Mouse (Mus musculus): Measurements from ENCODE around the gene Ssh1. TPM values are rescaled to one million over a fixed set of nuclear protein-coding genes. Genes with fewer than 3 reads are reported as not detected.
A peak's percentile ranks its signal among the peaks of the same experiment; 100 is the strongest.

The Ssh1 gene
- polyA plus RNA-seq, 1 experiment from 2014 or later, result 22.4 TPM

GRCm38 (mm10) chr5:114024390-114024789 lies 30.7 kb upstream of the Ssh1 start:
- H3K4me2 ChIP-seq (replicated peaks), result no peak overlapping the region; the same call in 1 of the 2 replicates
- no peak overlapping the region for H3K9ac ChIP-seq
- WGBS, result 58% methylated on average over 6 of the region's 6 CpGs
- peaks cover 8% of the 10 kb centered on the region; the same call in 1 of the 2 replicates for H3K36me3 ChIP-seq
- no peak overlapping the region for H3K4me3 ChIP-seq
- no peaks in the 10 kb centered on the region for H3K9me3 ChIP-seq (replicated peaks)
- 0 out of 2 replicates have a peak, but pooled peaks cover 2% of the 10 kb centered on the region for H3K27me3 ChIP-seq
- 0 out of 2 replicates have a peak, but pooled peaks have one; percentile 23 for ATAC-seq (ENCODE audit: low FRiP score)
- no peak overlapping the region for H3K27ac ChIP-seq
- peaks cover 5% of the 10 kb centered on the region for H3K4me1 ChIP-seq

GRCm38 (mm10) chr5:114015121-114015520 lies 21.4 kb upstream of the Ssh1 start:
- Histone ChIP-seq H3K27ac (no peak overlapping the region), H3K27me3 (no peaks in the 10 kb centered on the region), H3K9me3 (replicated peaks) (no peaks in the 10 kb centered on the region), H3K4me3 (no peak overlapping the region), H3K36me3 (no peaks in the 10 kb centered on the region), H3K4me1 (no peaks in the 10 kb centered on the region), H3K9ac (no peak overlapping the region), H3K4me2 (replicated peaks) (no peak overlapping the region)
- no peak for ATAC-seq (ENCODE audit: low FRiP score)
- 66% methylated on average over 7 of the region's 7 CpGs for WGBS

GRCm38 (mm10) chr5:114009049-114009448 lies 15.4 kb upstream of the Ssh1 start:
- H3K27me3 ChIP-seq, result no peaks in the 10 kb centered on the region
- H3K36me3 ChIP-seq, result no peaks in the 10 kb centered on the region
- no peaks in the 10 kb centered on the region for H3K9me3 ChIP-seq (replicated peaks)
- H3K27ac ChIP-seq, result no peak overlapping the region
- H3K4me2 ChIP-seq (replicated peaks), result no peak overlapping the region
- no peaks in the 10 kb centered on the region for H3K4me1 ChIP-seq
- 73% methylated on average over 4 of the region's 4 CpGs for WGBS
- no peak overlapping the region for H3K9ac ChIP-seq
- no peak overlapping the region for H3K4me3 ChIP-seq
- ATAC-seq (ENCODE audit: low FRiP score), result no peak

- H3K4me1 ChIP-seq, result no peaks in the 10 kb centered on the region
- no peak overlapping the region for H3K27ac ChIP-seq
- H3K36me3 ChIP-seq, result no peaks in the 10 kb centered on the region
- WGBS, result 79% methylated on average over 12 of the region's 12 CpGs
- H3K4me3 ChIP-seq, result no peak overlapping the region
- no peak overlapping the region for H3K9ac ChIP-seq
- no peak overlapping the region for H3K4me2 ChIP-seq (replicated peaks)
- no peaks in the 10 kb centered on the region for H3K27me3 ChIP-seq
- no peak for ATAC-seq (ENCODE audit: low FRiP score)
- no peaks in the 10 kb centered on the region for H3K9me3 ChIP-seq (replicated peaks)
Measured at GRCm38 (mm10) chr5:114007753-114008453, 14.2 kb upstream of the Ssh1 start.

GRCm38 (mm10) chr5:114006974-114007373 lies 13.3 kb upstream of the Ssh1 start:
- no peaks in the 10 kb centered on the region for H3K27me3 ChIP-seq
- H3K9ac ChIP-seq, result no peak overlapping the region
- H3K4me3 ChIP-seq, result no peak overlapping the region
- no peak overlapping the region for H3K27ac ChIP-seq
- ATAC-seq (ENCODE audit: low FRiP score), result no peak
- 81% methylated on average over 4 of the region's 4 CpGs for WGBS
- H3K9me3 ChIP-seq (replicated peaks), result no peaks in the 10 kb centered on the region
- H3K4me1 ChIP-seq, result no peaks in the 10 kb centered on the region
- H3K36me3 ChIP-seq, result no peaks in the 10 kb centered on the region
- no peak overlapping the region for H3K4me2 ChIP-seq (replicated peaks)

GRCm38 (mm10) chr5:114005100-114005499 lies 11.4 kb upstream of the Ssh1 start:
- WGBS, result 86% methylated on average over 5 of the region's 5 CpGs
- no peak overlapping the region for H3K4me3 ChIP-seq

GRCm38 (mm10) chr5:114004573-114004972 lies 10.9 kb upstream of the Ssh1 start:
- Histone ChIP-seq H3K9ac (no peak overlapping the region), H3K4me3 (no peak overlapping the region), H3K27me3 (no peaks in the 10 kb centered on the region), H3K27ac (no peak overlapping the region), H3K36me3 (no peaks in the 10 kb centered on the region), H3K4me2 (replicated peaks) (no peak overlapping the region), H3K9me3 (replicated peaks) (no peaks in the 10 kb centered on the region), H3K4me1 (no peaks in the 10 kb centered on the region)
- ATAC-seq (ENCODE audit: low FRiP score), result no peak
- 69% methylated on average over 11 of the region's 11 CpGs for WGBS

More at GRCm38 (mm10) chr5:114005100-114005499, 11.4 kb upstream of the Ssh1 start:
- H3K27ac ChIP-seq, result no peak overlapping the region
- no peaks in the 10 kb centered on the region for H3K9me3 ChIP-seq (replicated peaks)
- H3K9ac ChIP-seq, result no peak overlapping the region
- H3K4me2 ChIP-seq (replicated peaks), result no peak overlapping the region
- H3K27me3 ChIP-seq, result no peaks in the 10 kb centered on the region
- H3K36me3 ChIP-seq, result no peaks in the 10 kb centered on the region
- no peaks in the 10 kb centered on the region for H3K4me1 ChIP-seq
- no peak for ATAC-seq (ENCODE audit: low FRiP score)

- Histone ChIP-seq H3K4me2 (replicated peaks) (no peak within 1 kb of the TSS), H3K4me3 (no peak within 1 kb of the TSS), H3K36me3 (no peaks in the 10 kb centered on the region), H3K4me1 (no peaks in the 10 kb centered on the region), H3K9me3 (replicated peaks) (no peaks in the 10 kb centered on the region), H3K27me3 (no peaks in the 10 kb centered on the region), H3K27ac (no peak within 1 kb of the TSS), H3K9ac (no peak within 1 kb of the TSS)
- WGBS, result 59% methylated on average over 5 of the region's 5 CpGs
- no peak for ATAC-seq (ENCODE audit: low FRiP score)
Measured at GRCm38 (mm10) chr5:114003542-114003941, 9.8 kb upstream of the Ssh1 start, which contains the start of gene Dao. Gene Dao, plus strand, starts transcription at chr5:114003703.

GRCm38 (mm10) chr5:113999382-113999781 lies 5.7 kb upstream of the Ssh1 start:
- no peaks in the 10 kb centered on the region for H3K9me3 ChIP-seq (replicated peaks)
- H3K4me2 ChIP-seq (replicated peaks), result no peak overlapping the region
- ATAC-seq (ENCODE audit: low FRiP score), result no peak
- no peak overlapping the region for H3K9ac ChIP-seq
- WGBS, result 71% methylated on average over 5 of the region's 5 CpGs
- no peaks in the 10 kb centered on the region for H3K36me3 ChIP-seq
- H3K27me3 ChIP-seq, result no peaks in the 10 kb centered on the region
- peaks cover 1% of the 10 kb centered on the region; the same call in 1 of the 2 replicates for H3K4me1 ChIP-seq
- no peak overlapping the region for H3K4me3 ChIP-seq
- no peak overlapping the region for H3K27ac ChIP-seq

- H3K27me3 ChIP-seq, result no peaks in the 10 kb centered on the region
- peaks cover 20% of the 10 kb centered on the region for H3K4me1 ChIP-seq
- H3K27ac ChIP-seq, result no peak overlapping the region
- WGBS, result 63% methylated on average over 2 of the region's 2 CpGs
- ATAC-seq (ENCODE audit: low FRiP score), result no peak
- H3K4me2 ChIP-seq (replicated peaks), result no peak overlapping the region
- H3K4me3 ChIP-seq, result no peak overlapping the region
- H3K9me3 ChIP-seq (replicated peaks), result no peaks in the 10 kb centered on the region
- no peak overlapping the region for H3K9ac ChIP-seq
- no peaks in the 10 kb centered on the region for H3K36me3 ChIP-seq
Measured at GRCm38 (mm10) chr5:113996458-113996857, 2.8 kb upstream of the Ssh1 start.

GRCm38 (mm10) chr5:113993031-113993486 lies 635 bp downstream of the Ssh1 start:
- peaks cover 36% of the 10 kb centered on the region for H3K4me1 ChIP-seq
- peak; percentile 91; the same call in 1 of the 2 replicates for ATAC-seq (ENCODE audit: low FRiP score)

GRCm38 (mm10) chr5:113992339-113992831 lies 1.3 kb downstream of the Ssh1 start:
- H3K27ac ChIP-seq, result peak overlapping the region; percentile 90
- H3K4me1 ChIP-seq, result peaks cover 36% of the 10 kb centered on the region
- peak overlapping the region; percentile 79 for H3K9ac ChIP-seq
- ATAC-seq (ENCODE audit: low FRiP score), result no peak
- H3K27me3 ChIP-seq, result no peaks in the 10 kb centered on the region
- no peaks in the 10 kb centered on the region for H3K9me3 ChIP-seq (replicated peaks)
- peak overlapping the region; percentile 72 for H3K4me3 ChIP-seq
- peaks cover 9% of the 10 kb centered on the region for H3K36me3 ChIP-seq
- H3K4me2 ChIP-seq (replicated peaks), result peak overlapping the region; percentile 81
- WGBS, result 37% methylated on average over 12 of the region's 12 CpGs

More at GRCm38 (mm10) chr5:113993031-113993486, 635 bp downstream of the Ssh1 start:
- 1% methylated on average over 22 of the region's 22 CpGs for WGBS
- no peaks in the 10 kb centered on the region for H3K9me3 ChIP-seq (replicated peaks)
- H3K36me3 ChIP-seq, result peaks cover 7% of the 10 kb centered on the region
- H3K4me2 ChIP-seq (replicated peaks), result peak overlapping the region; percentile 81
- H3K27me3 ChIP-seq, result no peaks in the 10 kb centered on the region
- peak overlapping the region; percentile 79 for H3K9ac ChIP-seq
- H3K27ac ChIP-seq, result peak overlapping the region; percentile 90
- peak overlapping the region; percentile 72 for H3K4me3 ChIP-seq
